Mouse (Mus musculus) MEL (cell line): ENCODE results near the gene Hcn2.

Experiments used
- CTCF ChIP-seq, 3 experiments: IDR thresholded peaks in 2 of 3; conservative IDR thresholded peaks in 1 of 3; 2 replicates each; pipeline ENCODE4 v1.5.1; 2011 to 2012; ENCODE audit warnings: low read length in 3 of 3, low read depth in 2 of 3, mild to moderate bottlenecking in 2 of 3, improper control_type of control experiment in 1 of 3, inconsistent platforms in 1 of 3, mixed read lengths in 1 of 3, moderate library complexity in 1 of 3; ENCODE audit not compliant: control insufficient read depth in 1 of 3, insufficient read depth in 1 of 3, poor library complexity in 1 of 3, severe bottlenecking in 1 of 3
- E2F4 ChIP-seq: IDR thresholded peaks from 2 replicates; pipeline ENCODE4 v1.6.1; 2011; ENCODE audit warnings: low read depth, low read length, improper control_type of control experiment, borderline replicate concordance
- EP300 ChIP-seq, 2 experiments: IDR thresholded peaks; 2 replicates each; pipeline ENCODE4 v1.6.1; 2011; ENCODE audit warnings: improper control_type of control experiment in 2 of 2, low read length in 2 of 2, low read depth in 1 of 2, mild to moderate bottlenecking in 1 of 2
- GATA1 ChIP-seq: IDR thresholded peaks from 2 replicates; pipeline ENCODE4 v1.6.1; 2011; ENCODE audit warnings: low read depth, low read length, improper control_type of control experiment
- JUND ChIP-seq: IDR thresholded peaks from 2 replicates; pipeline ENCODE4 v1.6.1; 2011; ENCODE audit warnings: low read depth, mild to moderate bottlenecking, improper control_type of control experiment, low read length
- MAFK ChIP-seq: IDR thresholded peaks from 2 replicates; pipeline ENCODE4 v1.6.1; 2011; ENCODE audit warnings: low read depth, mild to moderate bottlenecking, low read length, improper control_type of control experiment, borderline replicate concordance
- MAX ChIP-seq: IDR thresholded peaks from 2 replicates; pipeline ENCODE4 v1.6.1; 2011; ENCODE audit warnings: low read length, improper control_type of control experiment
- MAZ ChIP-seq: IDR thresholded peaks from 2 replicates; pipeline ENCODE4 v1.6.1; 2012; ENCODE audit warnings: low read depth, mild to moderate bottlenecking, inconsistent platforms, low read length, improper control_type of control experiment
- NELFE ChIP-seq: IDR thresholded peaks from 2 replicates; pipeline ENCODE4 v1.6.1; 2011; ENCODE audit warnings: low read depth, low read length, improper control_type of control experiment
- POLR2A ChIP-seq, 2 experiments: IDR thresholded peaks; 2 replicates each; pipeline ENCODE4 v1.6.1; 2011 to 2012; ENCODE audit warnings: low read length in 2 of 2, mild to moderate bottlenecking in 2 of 2, control low read depth in 1 of 2, improper control_type of control experiment in 1 of 2, low read depth in 1 of 2, moderate library complexity in 1 of 2; ENCODE audit not compliant: control insufficient read depth in 1 of 2, insufficient read depth in 1 of 2, poor library complexity in 1 of 2
- USF1 ChIP-seq: IDR thresholded peaks from 2 replicates; pipeline ENCODE4 v1.6.1; 2014; ENCODE audit warnings: low read depth, mild to moderate bottlenecking, inconsistent platforms, low read length, improper control_type of control experiment, moderate library complexity
- ZNF384 ChIP-seq: IDR thresholded peaks from 2 replicates; pipeline ENCODE4 v1.6.1; 2012; ENCODE audit warnings: low read depth, mild to moderate bottlenecking, inconsistent platforms, low read length, improper control_type of control experiment

GRCm38 (mm10) chr10:79691986-79692548 lies 24.4 kb upstream of the Hcn2 start:
- no peak for TF ChIP-seq E2F4
- TF ChIP-seq ZNF384, result no peak
- no peak for TF ChIP-seq MAZ
- TF ChIP-seq POLR2A (IDR thresholded peaks at IDR 0.05; ENCODE audit: control insufficient read depth in 1 of 2, insufficient read depth in 1 of 2, low read depth in 1 of 2, low read length in 2 of 2, poor library complexity in 1 of 2), result no peak
- peak; percentile 42 to 43 (median 43) for TF ChIP-seq CTCF (IDR thresholded peaks at IDR 0.05 in 2 of 3, conservative IDR thresholded peaks at IDR 0.05 in 1 of 3; ENCODE audit: control insufficient read depth in 1 of 3, insufficient read depth in 1 of 3, low read depth in 2 of 3, low read length in 3 of 3, poor library complexity in 1 of 3, severe bottlenecking in 1 of 3)
- no peak for TF ChIP-seq NELFE
- no peak for TF ChIP-seq EP300 (IDR thresholded peaks at IDR 0.05; ENCODE audit: low read depth in 1 of 2, low read length in 2 of 2)
- no peak for TF ChIP-seq MAX
- no peak for TF ChIP-seq MAFK
- no peak for TF ChIP-seq GATA1
- no peak for TF ChIP-seq JUND
- no peak for TF ChIP-seq USF1
